Mouse (Mus musculus) mouse embryonic stem cell (cell line): ENCODE data around the gene Bex1.
"Not testable (repeated sequence)": the region's sequence is repeated elsewhere in the genome, so short reads cannot be mapped to it uniquely, and the experiment has no call there.

Experiments
- in situ Hi-C, 2 experiments: fragments of 300-500 bp; cut with MboI; formaldehyde crosslinking; loops; 1 replicate in 1 of 2; 3 replicates in 1 of 2; pipeline ENCODE4 v1.14.3; 2019 to 2020; ENCODE audit warnings: low sequenced_read_pairs in 2 of 2, low pct_unique_long_range_greater_than_20kb in 1 of 2, mixed read lengths in 1 of 2; ENCODE audit not compliant: unreplicated experiment in 1 of 2

Gene Bex1

GRCm38 (mm10) chrX:136214729-136215677, at the start of gene Bex1, which contains the start of gene Tceal7:
Gene Bex1 (minus strand): TSS chrX:136215513.
Gene Tceal7 (plus strand): TSS chrX:136214779.
- in situ Hi-C loops: not testable (repeated sequence)

- in situ Hi-C loops: no loop called here
These were observed 36.9 kb upstream of the Bex1 start for GRCm38 (mm10) chrX:136252023-136252729.

GRCm38 (mm10) chrX:136249671-136250070, 34.4 kb upstream of the Bex1 start:
- in situ Hi-C loops: no loop called here

DNA sequence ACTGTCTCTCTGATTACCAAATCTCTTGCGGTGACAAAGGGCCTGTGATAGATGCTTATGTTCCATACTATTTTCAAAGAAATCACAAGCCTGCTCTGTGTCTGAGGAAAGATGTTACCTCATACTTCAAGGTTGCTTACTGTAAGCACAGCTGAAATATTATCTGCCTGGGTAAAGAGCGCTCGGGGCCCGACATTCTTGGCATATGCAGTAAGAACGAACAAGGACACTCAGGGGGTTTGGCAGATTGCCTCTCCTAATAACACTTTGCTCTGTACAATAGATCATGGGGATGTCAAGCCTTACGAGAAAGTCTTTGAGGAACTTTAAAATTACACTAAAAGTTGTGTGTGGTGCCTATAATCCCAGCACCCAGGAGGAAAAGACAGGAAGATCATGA, 33.5 kb upstream of the Bex1 start:
- in situ Hi-C loops: no loop called here

DNA sequence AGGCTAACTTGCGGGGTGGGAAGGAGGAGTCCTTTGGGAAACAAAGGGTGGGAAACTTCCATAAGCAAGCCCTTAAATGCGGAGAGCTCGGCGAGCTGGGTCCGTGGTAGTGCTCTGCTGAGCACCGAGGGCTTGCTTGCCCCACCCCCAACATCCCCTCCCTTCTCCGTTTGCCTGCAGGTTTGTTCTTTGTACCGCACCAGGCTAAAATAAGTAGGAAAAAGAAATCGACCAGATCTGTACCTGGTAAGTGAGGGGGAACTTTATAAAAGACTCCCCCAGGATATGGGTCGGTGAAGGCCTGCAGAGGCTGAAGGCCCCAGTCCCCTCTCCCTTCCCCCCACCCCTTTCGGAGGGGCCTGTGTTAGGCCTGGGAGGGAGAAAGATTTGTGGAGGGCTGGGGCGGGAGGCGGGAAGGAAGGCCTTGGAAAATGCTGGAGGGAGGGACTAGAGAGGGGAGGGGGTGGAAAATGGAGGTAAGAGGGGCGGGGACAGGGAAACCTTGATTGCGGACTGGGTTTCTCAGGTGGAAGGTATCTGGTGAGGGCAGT, 30.3 kb upstream of the Bex1 start:
- in situ Hi-C loops: no loop called here

- in situ Hi-C loops: no loop called here
These were observed 29.4 kb upstream of the Bex1 start, which contains the start of gene Tceal9 for GRCm38 (mm10) chrX:136244574-136245229. Gene Tceal9 (plus strand): TSS chrX:136245079.

GRCm38 (mm10) chrX:136243181-136243580, 27.9 kb upstream of the Bex1 start:
- in situ Hi-C loops: no loop called here

- in situ Hi-C loops: no loop called here
These were observed 22.8 kb upstream of the Bex1 start for GRCm38 (mm10) chrX:136238118-136238517.

DNA sequence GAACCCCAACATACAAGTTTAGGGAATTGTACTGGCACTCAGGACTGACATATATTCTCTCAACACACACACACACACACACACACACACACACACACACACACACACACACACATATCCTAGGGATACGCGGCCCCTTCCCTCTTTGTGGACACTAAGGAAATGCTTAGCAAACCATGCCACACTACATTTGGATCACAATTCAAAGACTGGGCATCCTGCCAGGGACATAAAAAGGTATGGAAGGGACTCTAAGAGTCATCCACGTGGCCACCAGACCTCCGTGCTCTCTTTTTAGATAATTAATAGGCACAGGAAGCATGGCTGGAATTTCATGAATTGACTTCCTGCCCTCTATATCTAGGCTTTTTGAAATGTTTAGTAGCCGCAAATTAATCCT, 12.5 kb upstream of the Bex1 start:
- in situ Hi-C loops: no loop called here

DNA sequence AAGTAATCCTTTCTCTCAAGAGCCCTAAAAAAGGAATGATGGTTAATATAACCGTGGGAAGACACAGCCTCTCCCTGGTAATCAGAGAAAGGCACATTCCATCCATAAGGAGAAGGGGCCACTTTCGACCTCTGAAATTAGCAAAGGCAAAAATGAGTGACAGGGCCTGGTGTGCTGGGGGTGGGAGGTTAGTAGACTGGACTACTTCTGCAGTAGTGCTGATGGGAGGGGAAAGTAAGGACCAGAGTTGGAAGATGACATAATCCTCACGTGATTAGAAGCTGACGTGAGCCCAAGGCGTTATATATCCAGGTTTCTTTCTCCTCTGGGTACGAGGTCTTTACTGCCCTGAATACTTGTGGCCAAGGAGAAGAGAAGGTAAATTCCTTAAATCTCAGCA, 8.4 kb upstream of the Bex1 start:
- in situ Hi-C loops: no loop called here

DNA sequence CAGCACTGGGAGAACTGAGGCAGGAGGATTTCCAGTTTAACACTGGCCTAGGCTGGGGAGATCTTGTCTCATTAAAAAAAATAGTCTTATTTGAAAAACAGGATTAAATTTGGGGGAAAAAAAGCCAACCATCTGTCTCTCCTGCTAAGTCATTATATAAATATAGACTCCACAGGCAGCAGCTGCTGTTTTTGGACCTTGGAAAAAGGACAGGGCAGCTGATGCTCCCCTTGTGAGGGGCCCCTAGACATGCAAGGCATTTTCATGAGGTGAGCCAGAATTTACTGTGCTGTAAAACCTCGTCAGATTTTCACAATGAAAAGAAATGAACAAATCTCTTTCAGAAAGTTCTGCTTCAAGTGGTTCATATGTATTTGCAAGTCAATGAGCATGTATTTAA, 990 bp upstream of the Bex1 start:
- in situ Hi-C loops: no loop called here

DNA sequence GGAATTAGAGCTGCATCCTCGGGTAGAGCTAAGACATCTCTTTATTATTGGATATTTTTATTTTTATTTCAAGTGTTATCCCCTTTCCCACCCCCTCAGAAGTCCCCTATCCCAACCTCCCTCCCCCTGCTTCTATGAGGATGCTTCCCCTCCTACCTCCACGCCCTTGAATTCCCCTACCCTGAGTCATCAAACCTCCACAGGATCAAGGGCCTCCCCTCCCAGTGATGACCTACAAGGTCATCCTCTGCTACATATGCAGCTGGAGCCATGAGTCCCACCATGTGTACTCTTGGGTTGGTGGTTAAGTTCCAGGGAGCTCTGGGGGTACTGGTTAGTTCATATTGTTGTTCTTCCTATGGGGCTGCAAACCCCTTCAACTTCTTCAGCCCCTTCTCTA, 1.9 kb downstream of the Bex1 start:
- in situ Hi-C loops: no loop called here

DNA sequence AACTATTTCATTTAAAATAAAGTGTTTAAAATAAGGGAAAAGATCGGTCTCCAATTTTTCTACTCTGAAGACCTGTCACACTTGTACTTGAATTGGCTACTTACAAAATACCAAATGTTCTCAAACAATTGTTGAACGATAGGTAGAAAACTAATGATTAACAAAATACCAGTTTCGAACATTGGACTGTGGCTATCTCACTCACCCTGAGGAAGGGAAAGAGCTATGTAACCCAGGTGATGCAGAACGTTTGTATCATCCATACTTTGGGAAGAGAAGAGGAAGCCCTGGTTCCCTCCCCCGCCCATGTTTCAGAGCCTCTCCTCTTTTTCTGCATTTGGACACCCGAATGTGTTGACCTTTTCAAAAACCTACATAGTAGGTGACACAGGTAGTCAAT, 10.9 kb downstream of the Bex1 start:
- in situ Hi-C loops: no loop called here

GRCm38 (mm10) chrX:136203664-136204066, 11.6 kb downstream of the Bex1 start, which contains the start of gene Tceal5:
Gene Tceal5 (minus strand): TSS chrX:136203876.
- in situ Hi-C loops: no loop called here

DNA sequence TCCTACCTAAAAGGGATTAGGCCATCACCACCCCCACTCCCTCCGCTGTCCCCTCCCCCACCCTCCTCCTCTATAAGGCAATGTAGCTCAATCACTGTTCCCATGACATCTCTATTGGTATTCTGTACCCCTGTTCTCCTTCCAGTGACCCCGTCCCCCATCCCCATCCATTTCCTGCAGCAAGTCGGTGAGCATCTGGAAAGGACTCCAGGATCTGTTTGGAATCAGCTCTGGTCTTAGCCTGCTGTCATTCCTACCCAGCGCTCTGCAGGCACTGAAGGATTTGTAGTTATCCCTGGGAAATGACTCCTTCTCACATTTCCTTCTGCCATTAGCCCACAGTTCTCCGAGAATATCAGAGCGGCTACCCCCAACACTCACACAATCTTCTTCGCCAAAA, 12.1 kb downstream of the Bex1 start:
- in situ Hi-C loops: no loop called here

DNA sequence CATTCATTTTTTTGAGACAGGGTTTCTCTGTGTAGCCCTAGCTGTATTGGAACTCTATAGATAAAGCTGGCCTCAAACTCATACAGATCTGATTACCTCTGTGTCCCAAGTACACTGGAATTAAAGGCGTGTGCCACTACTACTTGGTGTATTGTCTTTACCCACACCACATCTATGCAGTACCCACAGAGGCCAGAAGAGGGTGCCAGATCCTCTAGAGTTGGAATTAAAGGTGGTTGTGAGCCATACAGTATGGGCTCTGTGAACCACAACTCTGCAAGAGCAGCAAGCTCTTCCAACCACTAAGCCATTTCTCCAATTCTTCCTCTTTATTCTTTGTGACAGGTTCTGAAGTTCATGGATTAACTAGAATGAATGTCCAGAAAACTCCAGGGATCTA, 18.4 kb downstream of the Bex1 start:
- in situ Hi-C loops: loop anchor here in 1 of 2 experiments (5.0 to 10.0 kb wide), 2 partner anchors 125 to 218 kb away; no protein-coding TSS in a partner anchor

DNA sequence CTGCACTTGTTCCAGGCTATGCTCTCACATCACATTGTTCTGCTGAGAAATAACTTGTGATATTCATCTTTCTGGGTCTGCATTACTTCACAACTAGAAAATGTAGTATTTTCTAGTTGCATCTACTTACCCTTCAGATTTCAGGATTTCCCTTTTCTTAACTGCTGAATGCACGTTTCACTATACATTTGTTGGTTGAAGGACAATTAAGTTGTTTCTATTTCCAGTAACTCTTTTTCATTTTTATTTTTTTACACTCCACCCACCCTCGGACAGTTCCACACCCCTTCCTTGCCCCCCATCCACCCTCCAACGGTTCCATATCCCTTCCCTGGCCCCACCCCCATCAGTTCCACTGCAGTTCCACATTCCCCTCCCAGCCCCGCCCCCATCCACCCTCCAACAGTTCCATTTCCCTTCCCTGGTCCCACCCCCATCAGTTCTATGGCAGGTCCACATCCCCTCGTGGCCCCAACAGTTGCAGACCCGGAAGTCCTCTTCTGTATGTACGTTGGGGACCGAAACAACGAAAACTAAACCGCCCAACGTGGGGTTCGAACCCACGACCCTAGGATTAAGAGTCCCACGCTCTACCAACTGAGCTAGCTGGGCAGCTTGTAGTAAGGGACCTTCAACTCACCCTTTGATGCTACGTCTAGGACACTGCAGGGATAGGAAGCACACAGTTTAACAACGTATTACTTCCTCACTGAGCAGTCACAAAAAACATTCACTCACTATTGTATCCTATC, 19.9 kb downstream of the Bex1 start:
- in situ Hi-C loops: loop anchor here in 1 of 2 experiments (5.0 to 10.0 kb wide), 2 partner anchors 127 to 219 kb away; no protein-coding TSS in a partner anchor

DNA sequence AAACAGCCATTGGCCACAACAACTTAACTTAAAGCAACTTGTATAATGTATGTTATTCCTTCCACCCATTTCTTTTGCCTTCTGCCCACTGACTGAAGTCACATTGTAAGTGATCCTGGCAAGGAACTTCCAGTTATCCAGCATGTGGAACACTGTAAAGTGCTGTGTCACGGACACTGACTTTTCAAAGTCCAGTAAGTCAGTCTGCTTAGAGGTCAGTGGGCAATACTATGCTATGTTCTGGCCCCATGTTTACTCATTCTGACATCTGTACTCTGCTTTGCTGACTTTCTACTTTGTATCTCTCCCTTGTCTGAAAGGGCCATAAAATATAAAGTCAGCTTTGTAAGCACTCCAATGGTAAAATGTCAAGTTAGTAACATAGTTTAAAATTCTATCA, 32.2 kb downstream of the Bex1 start:
- in situ Hi-C loops: no loop called here
